Mouse (Mus musculus) forebrain, embryonic 13.5 days (tissue): ENCODE results near the gene Senp2. TPM values are rescaled to one million over a fixed set of nuclear protein-coding genes. Genes with fewer than 3 reads are reported as not detected.

Source experiments
- ATAC-seq: fragments of 200-750 bp; cut with Nextera tagmentation; 2 replicates; pipeline ENCODE4 v1.8.0; 2017
- H3K27ac ChIP-seq: fragments of 300-500 bp; sonication (generic); 2 replicates; pipeline ENCODE4 v1.5.1; 2015; ENCODE audit warnings: inconsistent platforms, mild to moderate bottlenecking, moderate library complexity
- H3K27me3 ChIP-seq: fragments of 300-500 bp; sonication (generic); 2 replicates; pipeline ENCODE4 v1.6.1; 2015; ENCODE audit warnings: mild to moderate bottlenecking, inconsistent platforms
- H3K36me3 ChIP-seq: fragments of 300-500 bp; sonication (generic); 2 replicates; pipeline ENCODE4 v1.6.1; 2015; ENCODE audit warnings: mild to moderate bottlenecking, inconsistent platforms; ENCODE audit not compliant: poor library complexity, severe bottlenecking
- H3K4me1 ChIP-seq: fragments of 300-500 bp; sonication (generic); 2 replicates; pipeline ENCODE4 v1.6.1; 2015; ENCODE audit warnings: inconsistent platforms
- H3K4me2 ChIP-seq: fragments of 300-500 bp; sonication (generic); 2 replicates; pipeline ENCODE4 v1.6.1; 2015; ENCODE audit warnings: inconsistent platforms, mild to moderate bottlenecking, moderate library complexity
- H3K4me3 ChIP-seq: fragments of 300-500 bp; sonication (generic); 2 replicates; pipeline ENCODE4 v1.5.1; 2015; ENCODE audit warnings: mild to moderate bottlenecking, inconsistent platforms
- H3K9ac ChIP-seq: fragments of 300-500 bp; sonication (generic); 2 replicates; pipeline ENCODE4 v1.6.1; 2015; ENCODE audit warnings: mild to moderate bottlenecking, inconsistent platforms
- H3K9me3 ChIP-seq: fragments of 300-500 bp; sonication (generic); replicated peaks from 2 replicates; pipeline ENCODE4 v1.6.1; 2016; ENCODE audit warnings: inconsistent platforms
- WGBS: fragments of 180-500 bp; shearing (Covaris S2); methylation state at CpG from one replicate; pipeline ENCODE4 v1.1.7; 2015; 5-methylcytosine and 5-hydroxymethylcytosine counted together
- polyA plus RNA-seq: library from polyadenylated mRNA; unstranded; fragments of >200 nt; fragmentation: Nextera tagmentation; extraction: Ambion mirVana; gene quantifications from 2 replicates; pipeline ENCODE4 v1.2.1, GENCODE M21; 2015

Senp2 gene
- polyA plus RNA-seq, 1 experiment from 2014 or later = 50.7 TPM

GRCm38 (mm10) chr16:22038554-22038953 lies 29.3 kb downstream of the Senp2 start:
- WGBS = 91% methylated on average over 10 of the region's 10 CpGs
- H3K27me3 ChIP-seq = no peaks in the 10 kb centered on the region
- H3K9me3 ChIP-seq = no peaks in the 10 kb centered on the region
- peaks cover 63% of the 10 kb centered on the region for H3K36me3 ChIP-seq
- H3K4me1 ChIP-seq = no peaks in the 10 kb centered on the region
- no peak for ATAC-seq
- H3K9ac ChIP-seq = no peak overlapping the region
- no peak overlapping the region for H3K27ac ChIP-seq
- H3K4me2 ChIP-seq = no peak overlapping the region
- H3K4me3 ChIP-seq = no peak overlapping the region

GRCm38 (mm10) chr16:22039978-22040377 lies 30.7 kb downstream of the Senp2 start:
- Histone ChIP-seq H3K27ac (no peak overlapping the region), H3K4me1 (no peaks in the 10 kb centered on the region), H3K36me3 (peaks cover 76% of the 10 kb centered on the region), H3K9me3 (no peaks in the 10 kb centered on the region), H3K4me2 (no peak overlapping the region), H3K9ac (no peak overlapping the region), H3K4me3 (no peak overlapping the region), H3K27me3 (no peaks in the 10 kb centered on the region)
- ATAC-seq = no peak
- 93% methylated on average over 1 of the region's 1 CpGs for WGBS

GRCm38 (mm10) chr16:22043830-22044229 lies 34.5 kb downstream of the Senp2 start:
- ATAC-seq = no peak
- Histone ChIP-seq H3K27me3 (no peaks in the 10 kb centered on the region), H3K4me2 (no peak overlapping the region), H3K9me3 (no peaks in the 10 kb centered on the region), H3K4me1 (peaks cover 9% of the 10 kb centered on the region; the same call in 1 of the 2 replicates), H3K9ac (no peak overlapping the region), H3K4me3 (no peak overlapping the region), H3K27ac (no peak overlapping the region), H3K36me3 (peaks cover 85% of the 10 kb centered on the region)
- 91% methylated on average over 4 of the region's 4 CpGs for WGBS

- H3K36me3 ChIP-seq = peaks cover 70% of the 10 kb centered on the region
- no peak overlapping the region for H3K4me3 ChIP-seq
- H3K9me3 ChIP-seq = no peaks in the 10 kb centered on the region
- H3K27ac ChIP-seq = no peak overlapping the region
- no peaks in the 10 kb centered on the region for H3K27me3 ChIP-seq
- peaks cover 9% of the 10 kb centered on the region; the same call in 1 of the 2 replicates for H3K4me1 ChIP-seq
- no peak for ATAC-seq
- H3K9ac ChIP-seq = no peak overlapping the region
- no peak overlapping the region for H3K4me2 ChIP-seq
- 91% methylated on average over 3 of the region's 3 CpGs for WGBS
These were observed 36.6 kb downstream of the Senp2 start for GRCm38 (mm10) chr16:22045930-22046329.

GRCm38 (mm10) chr16:22046739-22047366 lies 37.6 kb downstream of the Senp2 start:
- no peaks in the 10 kb centered on the region for H3K9me3 ChIP-seq
- WGBS = 54% methylated on average over 10 of the region's 10 CpGs
- peaks cover 62% of the 10 kb centered on the region for H3K36me3 ChIP-seq
- no peak overlapping the region for H3K4me3 ChIP-seq
- H3K4me2 ChIP-seq = no peak overlapping the region
- H3K27me3 ChIP-seq = no peaks in the 10 kb centered on the region
- peaks cover 9% of the 10 kb centered on the region; the same call in 1 of the 2 replicates for H3K4me1 ChIP-seq
- no peak overlapping the region for H3K9ac ChIP-seq
- ATAC-seq = peak; percentile 67; the same call in 1 of the 2 replicates
- H3K27ac ChIP-seq = peak overlapping the region; percentile 35; the same call in 1 of the 2 replicates

- ATAC-seq = no peak
- 95% methylated on average over 21 of the region's 21 CpGs for WGBS
These were observed 44.1 kb downstream of the Senp2 start for GRCm38 (mm10) chr16:22053411-22053810.

GRCm38 (mm10) chr16:22057498-22057897 lies 48.2 kb downstream of the Senp2 start:
- Histone ChIP-seq H3K4me2 (no peak overlapping the region), H3K4me3 (no peak overlapping the region), H3K27me3 (no peaks in the 10 kb centered on the region), H3K36me3 (peaks cover 44% of the 10 kb centered on the region), H3K27ac (no peak overlapping the region), H3K9ac (no peak overlapping the region), H3K9me3 (no peaks in the 10 kb centered on the region), H3K4me1 (no peaks in the 10 kb centered on the region)
- 0 out of 2 replicates have a peak, but pooled peaks have one; percentile 44 for ATAC-seq
- WGBS = 76% methylated on average over 6 of the region's 6 CpGs

More at GRCm38 (mm10) chr16:22053411-22053810, 44.1 kb downstream of the Senp2 start:
- no peaks in the 10 kb centered on the region for H3K4me1 ChIP-seq
- H3K9ac ChIP-seq = no peak overlapping the region
- peaks cover 13% of the 10 kb centered on the region for H3K36me3 ChIP-seq
- no peak overlapping the region for H3K4me3 ChIP-seq
- no peaks in the 10 kb centered on the region for H3K27me3 ChIP-seq
- H3K9me3 ChIP-seq = no peaks in the 10 kb centered on the region
- H3K27ac ChIP-seq = no peak overlapping the region
- no peak overlapping the region for H3K4me2 ChIP-seq

GRCm38 (mm10) chr16:22058871-22059270 lies 49.6 kb downstream of the Senp2 start:
- WGBS = 96% methylated on average over 7 of the region's 7 CpGs
- Histone ChIP-seq H3K36me3 (peaks cover 58% of the 10 kb centered on the region), H3K27me3 (no peaks in the 10 kb centered on the region), H3K9ac (no peak overlapping the region), H3K4me1 (no peaks in the 10 kb centered on the region), H3K4me3 (no peak overlapping the region), H3K9me3 (no peaks in the 10 kb centered on the region), H3K27ac (no peak overlapping the region), H3K4me2 (no peak overlapping the region)
- no peak for ATAC-seq

GRCm38 (mm10) chr16:22060416-22060815 lies 51.1 kb downstream of the Senp2 start:
- H3K4me2 ChIP-seq = no peak overlapping the region
- H3K4me1 ChIP-seq = no peaks in the 10 kb centered on the region
- ATAC-seq = no peak
- H3K4me3 ChIP-seq = no peak overlapping the region
- WGBS = 97% methylated on average over 10 of the region's 10 CpGs
- H3K36me3 ChIP-seq = peaks cover 73% of the 10 kb centered on the region
- no peaks in the 10 kb centered on the region for H3K9me3 ChIP-seq
- H3K27ac ChIP-seq = no peak overlapping the region
- H3K27me3 ChIP-seq = no peaks in the 10 kb centered on the region
- no peak overlapping the region for H3K9ac ChIP-seq

GRCm38 (mm10) chr16:22061555-22062160 lies 52.4 kb downstream of the Senp2 start:
- no peak for ATAC-seq
- 84% methylated on average over 14 of the region's 14 CpGs for WGBS
- Histone ChIP-seq H3K4me3 (no peak overlapping the region), H3K9ac (no peak overlapping the region), H3K4me2 (no peak overlapping the region), H3K9me3 (no peaks in the 10 kb centered on the region), H3K27ac (no peak overlapping the region), H3K27me3 (no peaks in the 10 kb centered on the region), H3K4me1 (no peaks in the 10 kb centered on the region), H3K36me3 (peaks cover 86% of the 10 kb centered on the region)

GRCm38 (mm10) chr16:22062284-22062683 lies 53.0 kb downstream of the Senp2 start:
- Histone ChIP-seq H3K9me3 (no peaks in the 10 kb centered on the region), H3K27ac (no peak overlapping the region), H3K4me1 (no peaks in the 10 kb centered on the region), H3K4me3 (no peak overlapping the region), H3K27me3 (no peaks in the 10 kb centered on the region), H3K36me3 (peaks cover 92% of the 10 kb centered on the region), H3K4me2 (no peak overlapping the region), H3K9ac (no peak overlapping the region)
- ATAC-seq = no peak
- 73% methylated on average over 4 of the region's 4 CpGs for WGBS

- Histone ChIP-seq H3K9ac (no peak overlapping the region), H3K4me1 (no peaks in the 10 kb centered on the region), H3K4me3 (no peak overlapping the region), H3K9me3 (no peaks in the 10 kb centered on the region), H3K4me2 (no peak overlapping the region), H3K27ac (no peak overlapping the region), H3K27me3 (no peaks in the 10 kb centered on the region), H3K36me3 (peaks cover 99% of the 10 kb centered on the region)
- no peak for ATAC-seq
These were observed 56.3 kb downstream of the Senp2 start for GRCm38 (mm10) chr16:22065536-22065935.
